Mouse (Mus musculus) forebrain, embryonic 10.5 days (tissue): ENCODE measurements around the gene Scn2b. TPM values are rescaled to one million over a fixed set of nuclear protein-coding genes. Genes with fewer than 3 reads are reported as not detected.
A peak's percentile ranks its signal among the peaks of the same experiment; 100 is the strongest.

ENCODE experiments used
- DNase-seq: peaks from one replicate; pipeline ENCODE4 v3.0.0-alpha.2; 2017; ENCODE audit warnings: low spot score; ENCODE audit errors: extremely low spot score
- H3K27ac ChIP-seq: fragments of 300-500 bp; sonication (generic); 2 replicates; pipeline ENCODE4 v1.5.1; 2016; ENCODE audit warnings: mild to moderate bottlenecking
- H3K27me3 ChIP-seq: fragments of 300-500 bp; sonication (generic); 2 replicates; pipeline ENCODE4 v1.6.1; 2016; ENCODE audit warnings: mild to moderate bottlenecking; ENCODE audit not compliant: poor library complexity, severe bottlenecking
- H3K36me3 ChIP-seq: fragments of 300-500 bp; sonication (generic); replicated peaks from 2 replicates; pipeline ENCODE4 v1.6.1; 2016; ENCODE audit warnings: mild to moderate bottlenecking, moderate library complexity
- H3K4me1 ChIP-seq: fragments of 300-500 bp; sonication (generic); 2 replicates; pipeline ENCODE4 v1.6.1; 2016
- H3K4me3 ChIP-seq: fragments of 300-500 bp; sonication (generic); 2 replicates; pipeline ENCODE4 v1.5.1; 2016; ENCODE audit warnings: mild to moderate bottlenecking, moderate library complexity
- H3K9me3 ChIP-seq: fragments of 300-500 bp; sonication (generic); 2 replicates; pipeline ENCODE4 v1.6.1; 2016; ENCODE audit warnings: mild to moderate bottlenecking, moderate library complexity
- WGBS: fragments of 180-500 bp; shearing (Covaris S2); methylation state at CpG from one replicate; pipeline ENCODE4 v1.1.7; 2016; 5-methylcytosine and 5-hydroxymethylcytosine counted together
- polyA plus RNA-seq: library from polyadenylated mRNA; unstranded; fragments of >200 nt; fragmentation: Nextera tagmentation; extraction: Ambion mirVana; gene quantifications from 2 replicates; pipeline ENCODE4 v1.2.1, GENCODE M21; 2016

Gene Scn2b
- polyA plus RNA-seq, 1 experiment from 2014 or later = 3.6 TPM

DNA sequence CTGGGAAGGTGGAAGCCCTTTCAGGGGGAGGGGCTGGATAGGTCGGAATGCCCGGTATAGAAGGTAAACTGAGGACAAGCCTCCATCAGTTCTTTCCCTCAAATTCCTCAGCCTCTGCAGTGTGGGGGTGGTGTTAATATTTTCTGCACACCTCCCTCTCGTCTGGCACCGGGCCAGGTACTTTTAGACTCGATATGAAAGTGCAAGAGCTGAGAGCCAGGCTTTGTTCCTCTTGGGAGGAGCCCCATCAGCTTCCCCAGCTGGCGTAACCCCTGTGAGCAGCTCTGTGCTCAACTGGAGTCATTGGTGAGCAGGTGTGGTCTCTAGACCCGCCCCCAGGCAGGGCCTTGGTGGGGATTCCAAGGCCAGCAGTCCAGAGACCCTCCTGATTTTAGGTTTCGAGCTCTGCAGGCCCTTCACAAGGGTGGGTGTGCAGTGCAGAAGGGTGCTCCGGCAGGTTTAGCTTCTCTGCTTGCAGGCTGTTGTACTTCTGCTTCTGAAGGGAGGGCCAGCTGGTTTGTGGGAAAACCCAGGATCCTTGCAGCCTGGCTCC is 4.7 kb downstream of the Scn2b start:
- Histone ChIP-seq H3K36me3 (0 out of 2 replicates have a peak, but pooled peaks cover 4% of the 10 kb centered on the region), H3K9me3 (no peaks in the 10 kb centered on the region), H3K27ac (peak overlapping the region; percentile 52; the same call in 1 of the 2 replicates), H3K27me3 (peaks cover 47% of the 10 kb centered on the region), H3K4me3 (peak overlapping the region; percentile 22), H3K4me1 (peaks cover 32% of the 10 kb centered on the region)
- no peak for DNase-seq
- WGBS = 21% methylated on average over 9 of the region's 9 CpGs

DNA sequence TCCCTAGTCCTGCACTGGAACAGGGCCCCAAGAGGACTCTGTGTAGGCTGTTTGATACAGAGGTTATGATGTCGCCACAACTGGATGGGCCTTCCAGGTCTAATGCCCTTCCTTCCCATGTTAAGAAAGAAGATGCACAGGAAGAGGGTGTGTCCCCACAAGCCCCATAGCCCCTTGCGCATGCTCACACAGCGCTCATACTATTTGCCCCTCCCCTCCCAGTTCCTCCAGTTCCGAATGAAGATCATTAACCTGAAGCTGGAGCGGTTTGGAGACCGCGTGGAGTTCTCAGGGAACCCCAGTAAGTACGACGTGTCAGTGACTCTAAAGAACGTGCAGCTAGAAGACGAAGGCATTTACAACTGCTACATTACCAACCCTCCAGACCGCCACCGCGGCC is 7.6 kb downstream of the Scn2b start:
- Histone ChIP-seq H3K9me3 (no peaks in the 10 kb centered on the region), H3K27ac (no peak overlapping the region), H3K4me3 (no peak overlapping the region), H3K27me3 (peaks cover 38% of the 10 kb centered on the region), H3K36me3 (0 out of 2 replicates have a peak, but pooled peaks cover 4% of the 10 kb centered on the region), H3K4me1 (peaks cover 24% of the 10 kb centered on the region)
- 92% methylated on average over 14 of the region's 14 CpGs for WGBS
- DNase-seq = no peak

DNA sequence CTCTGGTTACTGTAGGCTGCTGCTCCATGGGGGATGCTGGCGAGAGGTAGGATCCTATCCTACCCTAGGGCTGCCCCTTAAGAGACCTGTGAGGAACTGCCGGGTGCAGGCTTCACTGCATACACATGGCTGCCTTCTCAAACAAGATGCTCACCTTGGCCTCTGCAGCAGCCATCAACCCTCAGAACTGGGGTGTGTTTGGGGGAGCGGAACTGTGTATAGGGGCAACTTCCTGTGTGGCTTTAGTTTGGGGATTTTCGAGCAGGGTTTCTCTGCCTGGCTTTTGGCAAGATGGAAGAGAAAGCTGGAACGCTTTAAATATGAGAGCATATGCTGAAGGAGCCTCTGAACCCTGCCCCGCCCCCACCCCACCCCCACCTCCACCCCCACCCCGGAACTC is 9.4 kb downstream of the Scn2b start:
- Histone ChIP-seq H3K27me3 (peaks cover 24% of the 10 kb centered on the region), H3K4me3 (no peak overlapping the region), H3K27ac (no peak overlapping the region), H3K9me3 (no peaks in the 10 kb centered on the region), H3K4me1 (peaks cover 18% of the 10 kb centered on the region), H3K36me3 (0 out of 2 replicates have a peak, but pooled peaks cover 4% of the 10 kb centered on the region)
- no peak for DNase-seq
- 52% methylated on average over 7 of the region's 7 CpGs for WGBS

DNA sequence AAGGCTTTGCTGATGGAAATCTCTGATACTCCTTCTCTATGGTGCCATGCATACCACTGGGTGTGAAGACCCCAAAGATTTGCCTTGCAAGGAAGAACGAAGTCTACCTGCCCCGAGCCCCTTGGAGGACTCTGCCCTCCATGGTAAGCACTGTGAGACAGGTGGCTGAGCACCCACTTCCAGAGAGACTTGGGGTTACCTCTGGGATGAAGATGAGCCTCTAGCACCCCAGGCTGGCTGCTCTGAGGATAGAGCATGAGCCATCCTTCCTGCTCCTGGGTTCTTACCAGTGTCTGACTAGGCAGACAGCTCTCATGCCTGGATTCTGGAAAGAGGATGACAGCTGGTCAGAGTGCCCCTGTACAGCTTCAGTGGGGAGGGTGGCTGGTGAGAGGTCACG is 12.5 kb downstream of the Scn2b start:
- 86% methylated on average over 3 of the region's 3 CpGs for WGBS
- H3K9me3 ChIP-seq = no peaks in the 10 kb centered on the region
- H3K4me1 ChIP-seq = peaks cover 31% of the 10 kb centered on the region
- no peak overlapping the region for H3K27ac ChIP-seq
- no peak overlapping the region for H3K4me3 ChIP-seq
- H3K27me3 ChIP-seq = peaks cover 43% of the 10 kb centered on the region
- no peak for DNase-seq
- H3K36me3 ChIP-seq = 0 out of 2 replicates have a peak, but pooled peaks cover 4% of the 10 kb centered on the region

DNA sequence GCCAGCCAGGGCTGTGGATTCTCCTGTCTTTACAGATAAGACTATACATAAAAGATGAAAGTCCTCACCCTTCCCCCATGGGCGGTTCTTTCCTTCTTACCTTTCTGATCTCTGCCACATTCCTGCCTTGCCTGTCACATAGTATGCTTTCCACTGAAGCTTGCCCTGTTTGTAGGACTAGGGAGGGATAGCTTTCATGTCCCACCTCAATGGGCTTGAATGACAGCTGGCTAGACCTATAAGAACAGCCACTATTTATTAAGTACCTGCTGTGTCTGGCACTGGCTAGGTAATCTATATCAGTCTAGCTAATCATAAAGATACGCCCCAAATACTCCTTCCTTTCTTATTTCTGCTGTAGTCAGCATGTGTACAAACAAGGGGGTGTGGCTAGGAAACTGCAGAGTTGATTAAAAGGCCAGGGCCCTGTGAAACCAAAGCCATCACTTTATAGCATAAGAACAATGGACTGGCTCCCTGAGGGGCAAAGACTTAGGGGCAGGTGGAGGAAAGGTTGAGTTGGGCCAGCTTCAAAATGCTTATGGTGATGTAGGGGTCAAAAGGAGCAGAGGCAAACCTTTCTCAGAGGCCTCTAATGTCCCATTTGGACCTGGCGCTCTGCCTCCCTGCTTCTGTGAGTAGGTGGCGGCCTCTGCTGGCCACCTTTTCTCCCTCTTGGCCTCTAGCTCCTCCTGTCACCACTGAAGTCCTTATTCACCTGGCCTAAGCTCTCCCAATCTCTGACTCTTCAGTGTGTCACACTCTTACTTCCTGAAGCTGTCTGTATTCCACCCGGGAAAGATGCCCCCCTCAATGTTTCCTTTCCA is 16.1 kb downstream of the Scn2b start:
- Histone ChIP-seq H3K27ac (no peak overlapping the region), H3K27me3 (peaks cover 76% of the 10 kb centered on the region), H3K4me1 (peaks cover 63% of the 10 kb centered on the region), H3K9me3 (no peaks in the 10 kb centered on the region), H3K36me3 (no peaks in the 10 kb centered on the region), H3K4me3 (no peak overlapping the region)
- WGBS = 22% methylated on average over 5 of the region's 5 CpGs
- DNase-seq = no peak

DNA sequence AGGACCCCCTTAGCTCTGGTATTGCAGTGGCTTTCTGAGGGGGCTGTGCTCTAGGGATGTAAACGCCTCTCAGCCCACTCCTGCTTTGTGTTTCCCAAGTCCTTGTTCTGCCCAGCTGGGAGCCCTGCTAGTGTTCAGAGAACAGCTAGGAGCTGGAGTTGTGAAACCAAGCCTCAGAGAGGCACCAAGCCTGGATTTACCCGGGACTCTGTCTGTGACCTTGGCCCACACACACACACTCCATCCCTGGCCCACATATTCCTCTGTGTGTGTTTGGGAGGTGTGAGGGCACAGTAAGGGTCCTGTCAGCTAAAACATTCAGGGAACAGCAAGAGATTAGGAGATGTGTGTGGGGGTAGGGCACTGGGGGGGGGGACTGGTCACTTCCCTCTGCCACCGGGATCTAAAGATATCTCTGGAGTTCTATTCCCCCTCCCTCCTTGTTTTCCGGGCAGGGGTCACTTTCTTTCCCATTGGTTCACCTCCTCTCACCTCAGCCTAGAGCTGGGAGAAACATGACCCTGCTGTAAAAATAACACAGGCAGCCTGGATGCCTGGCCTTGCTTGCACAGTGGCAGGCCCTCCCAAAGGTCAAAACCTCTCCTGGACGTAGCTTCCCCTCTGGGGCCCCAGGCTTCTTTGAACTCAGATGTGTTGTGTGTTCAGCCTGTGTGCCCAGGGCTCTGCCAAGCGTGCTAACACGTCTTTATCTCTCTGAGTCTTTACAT is 19.0 kb downstream of the Scn2b start:
- Histone ChIP-seq H3K27ac (0 out of 2 replicates have a peak overlapping the region, but pooled peaks have one; percentile 44), H3K4me3 (no peak overlapping the region), H3K36me3 (no peaks in the 10 kb centered on the region), H3K4me1 (peaks cover 73% of the 10 kb centered on the region), H3K9me3 (no peaks in the 10 kb centered on the region), H3K27me3 (peaks cover 96% of the 10 kb centered on the region)
- DNase-seq = no peak
- WGBS = 9% methylated on average over 7 of the region's 7 CpGs

DNA sequence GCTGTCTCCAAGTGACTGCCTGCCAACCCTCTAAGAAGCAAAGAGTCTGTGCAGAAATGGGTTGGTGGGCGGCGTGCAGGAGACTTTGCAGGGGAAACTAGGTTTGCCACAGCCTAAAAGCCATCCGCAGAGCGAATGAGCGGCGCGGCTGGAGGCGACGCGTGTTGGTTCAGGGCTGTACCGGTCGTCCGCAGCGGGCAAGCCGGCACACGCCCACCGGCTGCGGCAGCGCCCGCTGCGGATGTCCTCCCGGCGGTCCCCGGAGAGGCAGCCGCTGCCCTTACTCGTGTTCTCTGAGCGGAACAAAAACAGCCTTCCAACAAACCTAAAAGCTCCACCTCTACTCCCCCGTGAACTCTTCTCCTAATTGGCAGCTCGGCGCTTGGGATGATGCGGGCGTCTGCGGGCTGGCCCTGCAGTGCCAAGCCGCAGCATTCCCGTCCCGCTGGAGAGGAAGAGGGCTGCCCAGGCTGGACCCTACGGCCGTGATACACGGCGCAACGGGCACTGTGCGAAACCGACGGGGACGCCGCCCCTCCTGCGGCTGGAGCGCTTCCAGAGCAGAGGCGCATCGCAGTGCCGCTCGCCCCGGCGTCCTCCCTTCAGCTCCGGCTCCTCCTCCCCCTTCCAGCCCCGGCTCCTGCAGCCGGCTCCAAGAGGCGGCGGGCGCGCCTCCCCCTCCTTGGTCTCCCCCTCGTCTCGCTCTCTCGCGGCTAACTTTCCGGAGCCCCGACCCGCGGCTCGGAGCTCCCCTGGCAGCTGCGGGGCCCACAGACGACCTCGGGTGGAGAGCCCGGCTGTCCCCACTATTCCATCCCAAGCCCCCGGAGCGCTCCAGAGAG is 20.8 kb downstream of the Scn2b start, which contains the start of gene Scn4b:
Scn4b (plus strand) TSS at position 205 of the 842 bp plus-strand sequence.
- Histone ChIP-seq H3K27me3 (peaks cover 100% of the 10 kb centered on the region), H3K4me3 (peak within 1 kb of the TSS; percentile 59), H3K4me1 (peaks cover 77% of the 10 kb centered on the region), H3K27ac (peak within 1 kb of the TSS; percentile 20; the same call in 1 of the 2 replicates), H3K36me3 (no peaks in the 10 kb centered on the region), H3K9me3 (no peaks in the 10 kb centered on the region)
- under 1% methylated on average over 76 of the region's 76 CpGs for WGBS
- peak; percentile 48 for DNase-seq

- Histone ChIP-seq H3K4me3 (peak overlapping the region; percentile 59), H3K27ac (0 out of 2 replicates have a peak overlapping the region, but pooled peaks have one; percentile 20), H3K9me3 (no peaks in the 10 kb centered on the region), H3K36me3 (no peaks in the 10 kb centered on the region), H3K4me1 (peaks cover 70% of the 10 kb centered on the region), H3K27me3 (peaks cover 100% of the 10 kb centered on the region)
- WGBS = 4% methylated on average over 7 of the region's 7 CpGs
- DNase-seq = no peak
These were observed 21.5 kb downstream of the Scn2b start for GRCm38 (mm10) chr9:45139082-45139481.

GRCm38 (mm10) chr9:45140945-45141344 is 23.4 kb downstream of the Scn2b start:
- H3K4me1 ChIP-seq = peaks cover 58% of the 10 kb centered on the region
- WGBS = 41% methylated on average over 7 of the region's 7 CpGs
- no peak for DNase-seq

DNA sequence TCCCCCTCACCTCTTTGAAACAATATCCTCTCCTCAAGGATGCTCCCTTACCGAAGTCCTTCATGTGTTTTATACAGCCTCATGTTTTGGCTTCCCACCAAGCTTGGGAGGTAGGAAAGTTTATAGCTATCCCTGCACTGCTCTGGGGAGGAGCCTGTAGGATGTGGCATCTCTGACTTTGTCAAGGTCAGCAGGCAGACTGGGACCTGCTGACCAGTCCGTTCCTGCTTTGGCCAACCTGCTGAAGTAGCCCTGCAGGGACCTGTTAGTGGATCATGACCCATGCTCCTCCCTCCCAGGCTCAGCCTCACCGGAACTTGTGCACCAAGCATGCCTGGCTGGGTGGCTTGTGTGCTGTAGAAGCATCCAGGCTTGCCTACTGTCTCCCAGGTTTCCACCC is 25.1 kb downstream of the Scn2b start:
- WGBS = 63% methylated on average over 3 of the region's 3 CpGs
- H3K27me3 ChIP-seq = peaks cover 100% of the 10 kb centered on the region
- DNase-seq = no peak

More at GRCm38 (mm10) chr9:45140945-45141344, 23.4 kb downstream of the Scn2b start:
- H3K27ac ChIP-seq = no peak overlapping the region
- no peak overlapping the region for H3K4me3 ChIP-seq
- no peaks in the 10 kb centered on the region for H3K9me3 ChIP-seq
- H3K27me3 ChIP-seq = peaks cover 100% of the 10 kb centered on the region
- no peaks in the 10 kb centered on the region for H3K36me3 ChIP-seq

DNA sequence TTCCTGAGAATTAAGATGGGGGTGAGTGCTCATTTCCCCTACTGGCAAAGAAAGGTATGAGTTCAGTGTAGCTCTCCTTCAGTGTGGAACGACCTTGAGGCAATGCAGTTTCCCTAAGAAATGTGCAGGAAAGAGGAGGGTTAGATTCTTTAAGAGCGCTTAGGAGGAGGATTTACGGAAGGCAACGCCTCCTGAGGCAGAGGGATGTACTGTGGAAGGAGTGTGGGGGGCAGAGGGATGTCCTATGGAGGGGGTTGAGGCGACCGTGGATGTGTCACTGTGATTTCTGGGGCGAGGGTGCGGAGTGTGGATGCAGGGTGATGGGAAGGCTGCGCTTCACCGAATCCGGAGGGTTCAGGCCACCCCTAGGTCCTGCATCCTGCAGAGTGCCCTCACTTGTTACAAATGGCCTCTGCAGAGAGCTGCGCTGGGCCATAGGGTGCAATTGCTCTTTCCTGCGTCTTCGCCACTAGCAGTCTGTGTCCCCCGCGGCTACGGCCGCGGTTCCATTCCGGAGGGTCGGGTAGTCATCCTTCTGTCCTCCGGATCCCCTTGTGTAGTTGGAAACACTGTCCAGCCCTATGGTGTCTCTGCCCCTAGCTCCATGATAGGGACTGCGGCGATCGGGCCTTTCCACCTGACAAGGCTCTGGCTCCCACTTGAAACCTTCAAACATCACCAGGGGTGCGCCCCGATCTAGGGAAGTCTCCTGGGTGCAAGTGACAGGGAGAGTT is 28.1 kb downstream of the Scn2b start:
- H3K9me3 ChIP-seq = no peaks in the 10 kb centered on the region
- peak overlapping the region; percentile 53 for H3K4me3 ChIP-seq
- H3K36me3 ChIP-seq = no peaks in the 10 kb centered on the region
- WGBS = 3% methylated on average over 27 of the region's 27 CpGs
- no peak overlapping the region for H3K27ac ChIP-seq
- DNase-seq = no peak
- peaks cover 23% of the 10 kb centered on the region for H3K4me1 ChIP-seq
- H3K27me3 ChIP-seq = peaks cover 92% of the 10 kb centered on the region

More for the DNA sequence above, 25.1 kb downstream of the Scn2b start:
- H3K36me3 ChIP-seq = no peaks in the 10 kb centered on the region
- H3K9me3 ChIP-seq = no peaks in the 10 kb centered on the region
- peaks cover 43% of the 10 kb centered on the region for H3K4me1 ChIP-seq
- H3K27ac ChIP-seq = no peak overlapping the region
- no peak overlapping the region for H3K4me3 ChIP-seq
